Mouse (Mus musculus): ENCODE measurements around the gene Gm13757. TPM values are rescaled to one million over a fixed set of nuclear protein-coding genes. Genes with fewer than 3 reads are reported as not detected.
"Not testable (repeated sequence)": the region's sequence is repeated elsewhere in the genome, so short reads cannot be mapped to it uniquely, and the experiment has no call there.

Gene Gm13757
- polyA plus RNA-seq (2016; fragmentation: Nextera tagmentation; extraction: Ambion mirVana): not detected in 2 replicates

GRCm38 (mm10) chr2:88449031-88449430, at the start of gene Gm13757:
Gene Gm13757, minus strand, starts transcription at chr2:88449131.
- DNase-seq (ENCODE audit: low spot score): no peak
- Histone ChIP-seq H3K9me3 (replicated peaks) (no peaks in the 10 kb centered on the region), H3K27ac (no peak within 1 kb of the TSS), H3K36me3 (no peaks in the 10 kb centered on the region), H3K4me3 (no peak within 1 kb of the TSS), H3K4me1 (no peaks in the 10 kb centered on the region), H3K27me3 (ENCODE audit: low read depth, poor library complexity, severe bottlenecking) (no peaks in the 10 kb centered on the region)
- 93% methylated on average over 1 of the region's 1 CpGs for WGBS

GRCm38 (mm10) chr2:88493020-88493419, 44.1 kb upstream of the Gm13757 start, which contains the start of gene Olfr1185-ps1:
Gene Olfr1185-ps1, plus strand, starts transcription at chr2:88493320.
- Histone ChIP-seq H3K27me3 (ENCODE audit: low read depth, poor library complexity, severe bottlenecking) (no peaks in the 10 kb centered on the region), H3K27ac (no peak within 1 kb of the TSS), H3K36me3 (no peaks in the 10 kb centered on the region), H3K4me1 (no peaks in the 10 kb centered on the region), H3K4me3 (no peak within 1 kb of the TSS), H3K9me3 (replicated peaks) (no peaks in the 10 kb centered on the region)
- 81% methylated on average over 2 of the region's 2 CpGs for WGBS
- DNase-seq (ENCODE audit: low spot score): no peak

- Histone ChIP-seq H3K27ac (no peak within 1 kb of the TSS), H3K27me3 (ENCODE audit: low read depth, poor library complexity, severe bottlenecking) (no peaks in the 10 kb centered on the region), H3K4me3 (no peak within 1 kb of the TSS), H3K36me3 (no peaks in the 10 kb centered on the region), H3K4me1 (no peaks in the 10 kb centered on the region), H3K9me3 (replicated peaks) (no peaks in the 10 kb centered on the region)
- no peak for DNase-seq (ENCODE audit: low spot score)
- WGBS: 86% methylated on average over 2 of the region's 2 CpGs
Observed at GRCm38 (mm10) chr2:88483298-88483697, 34.4 kb upstream of the Gm13757 start, which contains the start of gene Olfr1184. Gene Olfr1184, plus strand, starts transcription at chr2:88483598.

- not testable (repeated sequence) for H3K27me3 ChIP-seq (ENCODE audit: low read depth, poor library complexity, severe bottlenecking); H3K4me1 ChIP-seq; H3K36me3 ChIP-seq; DNase-seq (ENCODE audit: low spot score); H3K4me3 ChIP-seq; H3K27ac ChIP-seq; H3K9me3 ChIP-seq (replicated peaks)
- 77% methylated on average over 1 of the region's 1 CpGs for WGBS
Observed at GRCm38 (mm10) chr2:88454567-88454966, 5.6 kb upstream of the Gm13757 start, which contains the start of gene Olfr1183. Gene Olfr1183, plus strand, starts transcription at chr2:88454867.

GRCm38 (mm10) chr2:88426071-88426470, 22.9 kb downstream of the Gm13757 start, which contains the start of gene Olfr1181:
Gene Olfr1181, minus strand, starts transcription at chr2:88426171.
- no peaks in the 10 kb centered on the region for H3K27me3 ChIP-seq (ENCODE audit: low read depth, poor library complexity, severe bottlenecking)
- no peaks in the 10 kb centered on the region for H3K9me3 ChIP-seq (replicated peaks)
- no peaks in the 10 kb centered on the region for H3K36me3 ChIP-seq
- no peaks in the 10 kb centered on the region for H3K4me1 ChIP-seq
- DNase-seq (ENCODE audit: low spot score): no peak
- 88% methylated on average over 1 of the region's 1 CpGs for WGBS
- no peak within 1 kb of the TSS for H3K27ac ChIP-seq
- no peak within 1 kb of the TSS for H3K4me3 ChIP-seq

- Histone ChIP-seq H3K36me3 (no peaks in the 10 kb centered on the region), H3K4me3 (no peak within 1 kb of the TSS), H3K27me3 (ENCODE audit: low read depth, poor library complexity, severe bottlenecking) (no peaks in the 10 kb centered on the region), H3K9me3 (replicated peaks) (no peaks in the 10 kb centered on the region), H3K4me1 (no peaks in the 10 kb centered on the region), H3K27ac (no peak within 1 kb of the TSS)
- no peak for DNase-seq (ENCODE audit: low spot score)
- WGBS: 86% methylated on average over 2 of the region's 2 CpGs
Observed at GRCm38 (mm10) chr2:88419051-88419450, 29.9 kb downstream of the Gm13757 start, which contains the start of gene Olfr1180. Gene Olfr1180, minus strand, starts transcription at chr2:88419151.

- no peaks in the 10 kb centered on the region for H3K4me1 ChIP-seq
- H3K36me3 ChIP-seq: no peaks in the 10 kb centered on the region
- WGBS: 85% methylated on average over 3 of the region's 3 CpGs
- no peaks in the 10 kb centered on the region for H3K9me3 ChIP-seq (replicated peaks)
- no peak for DNase-seq (ENCODE audit: low spot score)
- H3K27me3 ChIP-seq (ENCODE audit: low read depth, poor library complexity, severe bottlenecking): no peaks in the 10 kb centered on the region
- H3K27ac ChIP-seq: no peak within 1 kb of the TSS
- no peak within 1 kb of the TSS for H3K4me3 ChIP-seq
Observed at GRCm38 (mm10) chr2:88406353-88406752, 42.6 kb downstream of the Gm13757 start, which contains the start of gene Olfr1179. Gene Olfr1179, minus strand, starts transcription at chr2:88406453.

Other genes with a start within 250 kb of the Gm13757 start
- not detected in 2 replicates for gene Olfr1170, start 220.8 kb downstream of the Gm13757 start, polyA plus RNA-seq (2016; fragmentation: Nextera tagmentation; extraction: Ambion mirVana)
- not detected in 2 replicates for gene Olfr1173, start 169.3 kb downstream of the Gm13757 start, polyA plus RNA-seq (2016; fragmentation: Nextera tagmentation; extraction: Ambion mirVana)
- not detected in 2 replicates for gene Olfr1174-ps, start 134.0 kb downstream of the Gm13757 start, polyA plus RNA-seq (2016; fragmentation: Nextera tagmentation; extraction: Ambion mirVana)
- not detected in 2 replicates for gene Olfr1175-ps, start 121.9 kb downstream of the Gm13757 start, polyA plus RNA-seq (2016; fragmentation: Nextera tagmentation; extraction: Ambion mirVana)
- not detected in 2 replicates for gene Olfr1176, start 112.4 kb downstream of the Gm13757 start, polyA plus RNA-seq (2016; fragmentation: Nextera tagmentation; extraction: Ambion mirVana)
- not detected in 2 replicates for gene Olfr1177-ps, start 102.6 kb downstream of the Gm13757 start, polyA plus RNA-seq (2016; fragmentation: Nextera tagmentation; extraction: Ambion mirVana)
- not detected in 2 replicates for gene Olfr1178, start 62.1 kb downstream of the Gm13757 start, polyA plus RNA-seq (2016; fragmentation: Nextera tagmentation; extraction: Ambion mirVana)
- not detected in 2 replicates for gene Olfr1179, start 42.7 kb downstream of the Gm13757 start, polyA plus RNA-seq (2016; fragmentation: Nextera tagmentation; extraction: Ambion mirVana)
- not detected in 2 replicates for gene Olfr1180, start 30.0 kb downstream of the Gm13757 start, polyA plus RNA-seq (2016; fragmentation: Nextera tagmentation; extraction: Ambion mirVana)
- not detected in 2 replicates for gene Olfr1181, start 23.0 kb downstream of the Gm13757 start, polyA plus RNA-seq (2016; fragmentation: Nextera tagmentation; extraction: Ambion mirVana)
- gene Olfr1183, start 5.7 kb upstream of the Gm13757 start, polyA plus RNA-seq (2016; fragmentation: Nextera tagmentation; extraction: Ambion mirVana): not detected in 2 replicates
- gene Olfr1184, start 34.5 kb upstream of the Gm13757 start, polyA plus RNA-seq (2016; fragmentation: Nextera tagmentation; extraction: Ambion mirVana): not detected in 2 replicates
- not detected in 2 replicates for gene Olfr1185-ps1, start 44.2 kb upstream of the Gm13757 start, polyA plus RNA-seq (2016; fragmentation: Nextera tagmentation; extraction: Ambion mirVana)
- gene Olfr1186, start 69.4 kb upstream of the Gm13757 start, polyA plus RNA-seq (2016; fragmentation: Nextera tagmentation; extraction: Ambion mirVana): not detected in 2 replicates
- gene Olfr1188, start 107.8 kb upstream of the Gm13757 start, polyA plus RNA-seq (2016; fragmentation: Nextera tagmentation; extraction: Ambion mirVana): not detected in 2 replicates
- gene Olfr1189, start 137.3 kb upstream of the Gm13757 start, polyA plus RNA-seq (2016; fragmentation: Nextera tagmentation; extraction: Ambion mirVana): not detected in 2 replicates
- not detected in 2 replicates for gene Olfr1191-ps1, start 191.4 kb upstream of the Gm13757 start, polyA plus RNA-seq (2016; fragmentation: Nextera tagmentation; extraction: Ambion mirVana)
- not detected in 2 replicates for gene Olfr1192-ps1, start 199.4 kb upstream of the Gm13757 start, polyA plus RNA-seq (2016; fragmentation: Nextera tagmentation; extraction: Ambion mirVana)
- gene Olfr1193, start 226.5 kb upstream of the Gm13757 start, polyA plus RNA-seq (2016; fragmentation: Nextera tagmentation; extraction: Ambion mirVana): not detected in 2 replicates
- gene Olfr1195, start 240.1 kb upstream of the Gm13757 start, polyA plus RNA-seq (2016; fragmentation: Nextera tagmentation; extraction: Ambion mirVana): not detected in 2 replicates